Mouse (Mus musculus): ENCODE data around the gene Stk38l. TPM values are rescaled to one million over a fixed set of nuclear protein-coding genes. Genes with fewer than 3 reads are reported as not detected.

Gene Stk38l
- polyA plus RNA-seq, 1 experiment from 2014 or later, result 15.6 TPM

DNA sequence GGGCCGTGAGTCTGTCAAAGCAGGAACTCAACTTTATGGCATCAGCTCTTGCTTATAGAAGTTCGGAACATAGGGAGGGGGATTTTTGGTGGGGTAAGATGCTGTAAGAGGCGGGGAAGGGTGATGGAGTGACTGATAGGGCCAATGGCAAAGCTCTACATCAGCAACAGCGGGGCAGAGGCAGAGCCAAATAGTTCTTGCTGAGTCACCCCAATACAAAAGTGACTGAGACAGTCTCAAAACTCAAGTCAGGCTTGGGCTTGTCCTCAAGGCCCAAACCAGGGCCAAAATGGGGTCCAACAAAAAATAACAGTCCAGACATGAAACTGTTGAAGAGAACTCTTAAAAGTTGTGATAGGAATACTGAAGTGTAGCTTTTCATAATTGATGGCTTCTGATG lies 30.9 kb downstream of the Stk38l start:
- H3K4me3 ChIP-seq (ENCODE audit: low read length), result no peak overlapping the region
- H3K4me1 ChIP-seq (replicated peaks; ENCODE audit: control insufficient read depth, insufficient read depth, low read length), result peaks cover 7% of the 10 kb centered on the region; the same call in 1 of the 2 replicates
- H3K9me3 ChIP-seq (ENCODE audit: control insufficient read depth, low read length), result no peaks in the 10 kb centered on the region
- no peaks in the 10 kb centered on the region for H3K36me3 ChIP-seq (ENCODE audit: control insufficient read depth, insufficient read depth, low read length)
- H3K4me2 ChIP-seq (ENCODE audit: low read depth, low read length), result no peak overlapping the region
- ATAC-seq (ENCODE audit: low read depth), result no peak
- 90% methylated on average over 4 of the region's 4 CpGs for WGBS
- no peak overlapping the region for H3K9ac ChIP-seq (ENCODE audit: low read length)
- H3K27ac ChIP-seq (ENCODE audit: low read length), result no peak overlapping the region
- H3K27me3 ChIP-seq (ENCODE audit: control insufficient read depth, insufficient read depth, low read depth, low read length), result no peaks in the 10 kb centered on the region

DNA sequence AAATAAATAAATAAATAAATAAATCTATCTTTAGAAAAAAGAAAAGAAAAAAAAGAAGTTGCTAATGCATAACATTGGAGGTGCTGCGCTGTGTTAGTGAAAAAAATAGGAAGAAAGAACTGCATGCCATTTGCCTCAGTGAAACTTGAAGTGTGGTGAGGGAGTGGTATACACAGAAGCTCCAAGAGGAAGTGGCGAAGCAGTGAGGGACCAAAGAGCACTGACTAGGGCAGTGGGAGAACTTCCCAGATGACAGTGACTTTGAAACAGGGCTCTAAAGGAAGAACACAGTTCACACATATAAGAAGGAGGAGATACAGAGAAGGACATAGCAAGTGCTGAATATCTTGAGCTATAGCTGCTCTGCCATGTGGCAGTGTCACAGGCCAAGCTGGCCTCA lies 34.2 kb downstream of the Stk38l start:
- WGBS, result 94% methylated on average over 2 of the region's 2 CpGs
- Histone ChIP-seq H3K9ac (ENCODE audit: low read length) (no peak overlapping the region), H3K9me3 (ENCODE audit: control insufficient read depth, low read length) (no peaks in the 10 kb centered on the region), H3K27me3 (ENCODE audit: control insufficient read depth, insufficient read depth, low read depth, low read length) (no peaks in the 10 kb centered on the region), H3K27ac (ENCODE audit: low read length) (no peak overlapping the region), H3K4me3 (ENCODE audit: low read length) (no peak overlapping the region), H3K36me3 (ENCODE audit: control insufficient read depth, insufficient read depth, low read length) (no peaks in the 10 kb centered on the region), H3K4me2 (ENCODE audit: low read depth, low read length) (no peak overlapping the region), H3K4me1 (replicated peaks; ENCODE audit: control insufficient read depth, insufficient read depth, low read length) (peaks cover under 1% of the 10 kb centered on the region; the same call in 1 of the 2 replicates)
- ATAC-seq (ENCODE audit: low read depth), result no peak

DNA sequence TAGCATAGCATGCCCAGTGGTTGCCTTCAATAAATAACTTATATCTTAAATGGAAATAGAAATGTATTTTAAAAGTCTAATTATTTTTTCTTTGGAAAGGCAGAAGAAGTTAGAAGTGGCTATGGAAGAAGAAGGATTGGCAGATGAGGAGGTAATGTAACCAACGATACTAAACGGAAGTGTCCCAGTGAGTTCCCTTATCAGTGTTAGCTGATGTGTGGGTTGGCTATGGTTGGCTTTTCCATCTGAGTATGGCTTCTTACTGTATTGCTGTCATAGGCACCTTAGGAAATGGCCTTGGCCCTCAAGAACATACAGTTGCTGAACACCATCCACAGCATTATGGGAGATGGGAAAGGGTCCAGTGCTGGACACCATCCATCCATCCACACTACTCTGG lies 35.2 kb downstream of the Stk38l start:
- H3K27ac ChIP-seq (ENCODE audit: low read length), result no peak overlapping the region
- no peaks in the 10 kb centered on the region for H3K9me3 ChIP-seq (ENCODE audit: control insufficient read depth, low read length)
- WGBS, result 62% methylated on average over 2 of the region's 2 CpGs
- H3K9ac ChIP-seq (ENCODE audit: low read length), result no peak overlapping the region
- no peaks in the 10 kb centered on the region for H3K27me3 ChIP-seq (ENCODE audit: control insufficient read depth, insufficient read depth, low read depth, low read length)
- no peak for ATAC-seq (ENCODE audit: low read depth)
- no peaks in the 10 kb centered on the region for H3K4me1 ChIP-seq (replicated peaks; ENCODE audit: control insufficient read depth, insufficient read depth, low read length)
- no peak overlapping the region for H3K4me3 ChIP-seq (ENCODE audit: low read length)
- H3K4me2 ChIP-seq (ENCODE audit: low read depth, low read length), result no peak overlapping the region
- no peaks in the 10 kb centered on the region for H3K36me3 ChIP-seq (ENCODE audit: control insufficient read depth, insufficient read depth, low read length)

- Histone ChIP-seq H3K27ac (ENCODE audit: low read length) (no peak overlapping the region), H3K9ac (ENCODE audit: low read length) (no peak overlapping the region), H3K36me3 (ENCODE audit: control insufficient read depth, insufficient read depth, low read length) (no peaks in the 10 kb centered on the region), H3K27me3 (ENCODE audit: control insufficient read depth, insufficient read depth, low read depth, low read length) (no peaks in the 10 kb centered on the region), H3K4me1 (replicated peaks; ENCODE audit: control insufficient read depth, insufficient read depth, low read length) (no peaks in the 10 kb centered on the region), H3K4me2 (ENCODE audit: low read depth, low read length) (no peak overlapping the region), H3K4me3 (ENCODE audit: low read length) (no peak overlapping the region), H3K9me3 (ENCODE audit: control insufficient read depth, low read length) (no peaks in the 10 kb centered on the region)
- WGBS, result 72% methylated on average over 4 of the region's 4 CpGs
- ATAC-seq (ENCODE audit: low read depth), result no peak
Measured at GRCm38 (mm10) chr6:146760736-146761135, 35.9 kb downstream of the Stk38l start.

- H3K4me2 ChIP-seq (ENCODE audit: low read depth, low read length), result no peak overlapping the region
- no peak overlapping the region for H3K27ac ChIP-seq (ENCODE audit: low read length)
- no peak overlapping the region for H3K4me3 ChIP-seq (ENCODE audit: low read length)
- no peak for ATAC-seq (ENCODE audit: low read depth)
- no peak overlapping the region for H3K9ac ChIP-seq (ENCODE audit: low read length)
- H3K9me3 ChIP-seq (ENCODE audit: control insufficient read depth, low read length), result no peaks in the 10 kb centered on the region
- no peaks in the 10 kb centered on the region for H3K4me1 ChIP-seq (replicated peaks; ENCODE audit: control insufficient read depth, insufficient read depth, low read length)
- H3K36me3 ChIP-seq (ENCODE audit: control insufficient read depth, insufficient read depth, low read length), result 0 out of 2 replicates have a peak, but pooled peaks cover 2% of the 10 kb centered on the region
- 55% methylated on average over 5 of the region's 5 CpGs for WGBS
- H3K27me3 ChIP-seq (ENCODE audit: control insufficient read depth, insufficient read depth, low read depth, low read length), result no peaks in the 10 kb centered on the region
Measured at GRCm38 (mm10) chr6:146762264-146762898, 37.6 kb downstream of the Stk38l start.

GRCm38 (mm10) chr6:146764593-146764992 lies 39.8 kb downstream of the Stk38l start:
- 26% methylated on average over 2 of the region's 2 CpGs for WGBS
- no peak overlapping the region for H3K4me3 ChIP-seq (ENCODE audit: low read length)
- H3K36me3 ChIP-seq (ENCODE audit: control insufficient read depth, insufficient read depth, low read length), result peaks cover 2% of the 10 kb centered on the region; the same call in 1 of the 2 replicates
- H3K9ac ChIP-seq (ENCODE audit: low read length), result no peak overlapping the region
- H3K4me2 ChIP-seq (ENCODE audit: low read depth, low read length), result no peak overlapping the region
- no peaks in the 10 kb centered on the region for H3K27me3 ChIP-seq (ENCODE audit: control insufficient read depth, insufficient read depth, low read depth, low read length)
- no peak overlapping the region for H3K27ac ChIP-seq (ENCODE audit: low read length)
- no peaks in the 10 kb centered on the region for H3K4me1 ChIP-seq (replicated peaks; ENCODE audit: control insufficient read depth, insufficient read depth, low read length)
- no peak for ATAC-seq (ENCODE audit: low read depth)
- no peaks in the 10 kb centered on the region for H3K9me3 ChIP-seq (ENCODE audit: control insufficient read depth, low read length)

DNA sequence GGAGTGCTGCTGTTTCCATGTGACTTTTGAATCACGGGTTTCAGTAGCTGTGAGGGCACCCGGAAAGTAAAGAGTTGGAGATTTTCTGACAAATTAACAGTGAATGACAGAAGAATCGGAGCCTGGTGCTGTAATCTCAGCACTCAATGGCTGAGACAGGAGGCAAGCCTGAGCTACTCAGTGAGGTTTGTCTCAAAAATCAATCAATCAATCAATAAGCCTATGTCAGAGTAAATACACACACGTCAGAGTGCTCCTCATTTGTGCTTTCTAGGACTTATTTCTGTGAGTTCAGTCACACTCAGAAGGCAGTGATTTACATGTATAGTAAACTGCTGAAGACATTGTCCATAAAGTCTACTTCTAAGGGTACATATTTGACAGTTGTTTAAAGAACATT lies 40.5 kb downstream of the Stk38l start:
- no peak for ATAC-seq (ENCODE audit: low read depth)
- no peak overlapping the region for H3K4me2 ChIP-seq (ENCODE audit: low read depth, low read length)
- H3K27me3 ChIP-seq (ENCODE audit: control insufficient read depth, insufficient read depth, low read depth, low read length), result no peaks in the 10 kb centered on the region
- no peaks in the 10 kb centered on the region for H3K9me3 ChIP-seq (ENCODE audit: control insufficient read depth, low read length)
- H3K9ac ChIP-seq (ENCODE audit: low read length), result no peak overlapping the region
- peaks cover 2% of the 10 kb centered on the region for H3K36me3 ChIP-seq (ENCODE audit: control insufficient read depth, insufficient read depth, low read length)
- H3K27ac ChIP-seq (ENCODE audit: low read length), result no peak overlapping the region
- whole genome bisulfite sequencing, result 58% methylated on average over 4 of the region's 4 CpGs
- H3K4me3 ChIP-seq (ENCODE audit: low read length), result no peak overlapping the region
- no peaks in the 10 kb centered on the region for H3K4me1 ChIP-seq (replicated peaks; ENCODE audit: control insufficient read depth, insufficient read depth, low read length)

GRCm38 (mm10) chr6:146768813-146769404 lies 44.1 kb downstream of the Stk38l start:
- H3K9ac ChIP-seq (ENCODE audit: low read length), result no peak overlapping the region

GRCm38 (mm10) chr6:146770005-146770745 lies 45.4 kb downstream of the Stk38l start:
- Histone ChIP-seq H3K36me3 (ENCODE audit: control insufficient read depth, insufficient read depth, low read length) (peaks cover 7% of the 10 kb centered on the region), H3K27ac (ENCODE audit: low read length) (no peak overlapping the region; the same call in 1 of the 2 replicates), H3K27me3 (ENCODE audit: control insufficient read depth, insufficient read depth, low read depth, low read length) (no peaks in the 10 kb centered on the region), H3K4me1 (replicated peaks; ENCODE audit: control insufficient read depth, insufficient read depth, low read length) (no peaks in the 10 kb centered on the region), H3K4me2 (ENCODE audit: low read depth, low read length) (no peak overlapping the region), H3K4me3 (ENCODE audit: low read length) (no peak overlapping the region), H3K9ac (ENCODE audit: low read length) (no peak overlapping the region), H3K9me3 (ENCODE audit: control insufficient read depth, low read length) (no peaks in the 10 kb centered on the region)
- peak; percentile 54 for ATAC-seq (ENCODE audit: low read depth)
- WGBS, result 54% methylated on average over 6 of the region's 6 CpGs

More at GRCm38 (mm10) chr6:146768813-146769404, 44.1 kb downstream of the Stk38l start:
- H3K27ac ChIP-seq (ENCODE audit: low read length), result no peak overlapping the region
- H3K36me3 ChIP-seq (ENCODE audit: control insufficient read depth, insufficient read depth, low read length), result peaks cover 5% of the 10 kb centered on the region
- H3K4me1 ChIP-seq (replicated peaks; ENCODE audit: control insufficient read depth, insufficient read depth, low read length), result no peaks in the 10 kb centered on the region
- H3K4me3 ChIP-seq (ENCODE audit: low read length), result no peak overlapping the region
- no peak overlapping the region for H3K4me2 ChIP-seq (ENCODE audit: low read depth, low read length)
- 84% methylated on average over 10 of the region's 10 CpGs for WGBS
- H3K9me3 ChIP-seq (ENCODE audit: control insufficient read depth, low read length), result no peaks in the 10 kb centered on the region
- H3K27me3 ChIP-seq (ENCODE audit: control insufficient read depth, insufficient read depth, low read depth, low read length), result no peaks in the 10 kb centered on the region
- ATAC-seq (ENCODE audit: low read depth), result no peak

Measured in lung, embryonic 16.5 days (tissue).